ENCODE assay signal across 8 mouse cellular contexts in the genomic region with DNA sequence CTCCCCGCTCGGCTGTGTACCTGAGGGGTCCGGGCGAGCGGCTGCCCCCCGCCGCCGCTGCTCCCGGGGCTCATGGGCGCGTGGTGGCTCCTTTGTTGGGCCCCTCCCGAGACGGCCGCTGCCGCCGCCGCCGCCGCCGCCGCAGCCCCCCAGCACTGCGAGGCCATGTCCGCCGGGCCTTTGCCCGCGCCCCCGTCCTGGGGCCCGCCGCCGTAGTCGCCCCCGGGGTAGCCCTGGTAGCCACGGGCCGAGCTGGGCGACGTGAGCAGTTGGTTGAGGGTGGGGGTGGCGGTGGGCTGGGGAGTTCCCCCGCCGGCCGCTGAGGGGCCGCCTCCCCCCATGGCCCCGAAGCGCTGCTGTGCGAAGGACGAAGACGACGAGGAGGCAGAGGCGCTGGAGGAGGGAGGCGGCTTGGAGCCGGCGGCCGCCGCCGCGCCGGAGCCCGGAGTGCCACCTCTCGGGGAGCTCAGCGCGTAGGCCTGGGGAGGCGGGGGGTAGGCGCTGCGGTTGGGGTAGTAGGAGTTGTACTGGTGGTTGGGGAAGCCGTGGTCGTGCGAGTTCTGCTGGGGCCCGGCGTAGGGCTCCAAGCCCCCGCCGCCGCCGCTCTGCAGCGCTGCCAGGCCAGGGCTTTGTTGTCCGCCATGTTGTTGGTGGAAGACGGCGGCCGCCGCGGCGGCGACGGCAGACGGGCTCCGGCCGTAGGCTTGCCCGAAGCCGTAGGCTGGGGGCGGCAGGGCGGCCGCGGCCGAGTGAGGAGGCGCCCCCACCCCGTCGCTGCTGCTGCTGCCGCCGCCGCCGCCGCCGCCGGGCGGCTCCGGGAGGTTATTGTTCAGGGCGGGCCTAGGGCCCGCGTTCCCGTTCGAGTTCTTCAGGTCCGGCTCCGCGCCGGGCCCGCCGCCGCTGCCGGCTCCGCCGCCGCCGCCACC. TPM values are rescaled to one million over a fixed set of nuclear protein-coding genes. Genes with fewer than 3 reads are reported as not detected.
A peak's percentile ranks its signal among the peaks of the same experiment; 100 is the strongest.
DNase-seq lines count a peak whose midpoint lies in the region; ATAC-seq lines count a peak whose summit lies in the region.

No protein-coding gene starts in this region.

- 0% methylated on average over 76 of the region's 121 CpGs for WGBS in liver, embryonic 11.5 days
- under 1% methylated on average over 86 of the region's 121 CpGs for WGBS in neural tube, embryonic 15.5 days

- no peak for ATAC-seq in liver, embryonic 11.5 days (replicated peaks; ENCODE audit: low FRiP score)
- ATAC-seq in neural tube, embryonic 15.5 days (ENCODE audit: low FRiP score): no peak

- peak overlapping the region; percentile 94 for H3K4me2 ChIP-seq in liver, embryonic 11.5 days
- H3K4me2 ChIP-seq in neural tube, embryonic 15.5 days: peak overlapping the region; percentile 94

- peak overlapping the region; percentile 100 for H3K27ac ChIP-seq in liver, embryonic 11.5 days (ENCODE audit: low read depth, low read length)
- peak overlapping the region; percentile 100 for H3K27ac ChIP-seq in neural tube, embryonic 15.5 days (replicated peaks)

- H3K4me3 ChIP-seq in liver, embryonic 11.5 days (ENCODE audit: low read depth, low read length): peak overlapping the region; percentile 100
- peak overlapping the region; percentile 96 for H3K4me3 ChIP-seq in neural tube, embryonic 15.5 days (replicated peaks)

- H3K9ac ChIP-seq in liver, embryonic 11.5 days (ENCODE audit: low read depth, low read length): peak overlapping the region; percentile 100
- peak overlapping the region; percentile 100 for H3K9ac ChIP-seq in neural tube, embryonic 15.5 days (replicated peaks)

- no peaks in the 10 kb centered on the region for H3K9me3 ChIP-seq in liver, embryonic 11.5 days (ENCODE audit: control insufficient read depth, low read length)
- no peaks in the 10 kb centered on the region for H3K9me3 ChIP-seq in neural tube, embryonic 15.5 days (replicated peaks)

- DNase-seq in lung, adult 18-20 months: peak; percentile 45 to 48
- no peak for DNase-seq in lung, postnatal 36 days
- DNase-seq in cerebellum, adult 9-10 months: peak; percentile 55
- peak; percentile 59 for DNase-seq in gastrocnemius, postnatal 25 days
- DNase-seq in kidney, adult 11 months: peak; percentile 36
- peak; percentile 59 for DNase-seq in liver, embryonic 11.5 days (ENCODE audit: low spot score)
- peak; percentile 47 to 60 for DNase-seq in thymus, adult 18-20 months

- H3K27me3 ChIP-seq in liver, embryonic 11.5 days (replicated peaks; ENCODE audit: control insufficient read depth, insufficient read depth, low read length): no peaks in the 10 kb centered on the region
- H3K27me3 ChIP-seq in neural tube, embryonic 15.5 days (replicated peaks): no peaks in the 10 kb centered on the region

- H3K4me1 ChIP-seq in liver, embryonic 11.5 days (replicated peaks; ENCODE audit: control insufficient read depth, insufficient read depth, low read length): peaks cover 39% of the 10 kb centered on the region
- peaks cover 54% of the 10 kb centered on the region for H3K4me1 ChIP-seq in neural tube, embryonic 15.5 days

- H3K36me3 ChIP-seq in liver, embryonic 11.5 days (ENCODE audit: control insufficient read depth, insufficient read depth, low read length): peaks cover 12% of the 10 kb centered on the region; the same call in 1 of the 2 replicates
- H3K36me3 ChIP-seq in neural tube, embryonic 15.5 days: no peaks in the 10 kb centered on the region

RNA-seq across cellular contexts. Expression of a gene that starts 3.9 kb away (rescaled TPM):
- total RNA-seq in gastrocnemius, postnatal 25 days (2021): 10 to 100 TPM; 19.6 to 21.7 TPM
- 26.6 and 32.4 TPM in 2 replicates for polyA plus RNA-seq in liver, embryonic 11.5 days (2014; fragmentation: Nextera tagmentation; extraction: Ambion mirVana)
- polyA plus RNA-seq in neural tube, embryonic 15.5 days (2015; fragmentation: Nextera tagmentation; extraction: Ambion mirVana): 26.9 and 28.7 TPM in 2 replicates
